Mouse (Mus musculus): ENCODE results near the gene Bcam. TPM values are rescaled to one million over a fixed set of nuclear protein-coding genes. Genes with fewer than 3 reads are reported as not detected.
A peak's percentile ranks its signal among the peaks of the same experiment; 100 is the strongest.

The Bcam gene
- polyA plus RNA-seq, 1 experiment from 2014 or later: 11.3 TPM

DNA sequence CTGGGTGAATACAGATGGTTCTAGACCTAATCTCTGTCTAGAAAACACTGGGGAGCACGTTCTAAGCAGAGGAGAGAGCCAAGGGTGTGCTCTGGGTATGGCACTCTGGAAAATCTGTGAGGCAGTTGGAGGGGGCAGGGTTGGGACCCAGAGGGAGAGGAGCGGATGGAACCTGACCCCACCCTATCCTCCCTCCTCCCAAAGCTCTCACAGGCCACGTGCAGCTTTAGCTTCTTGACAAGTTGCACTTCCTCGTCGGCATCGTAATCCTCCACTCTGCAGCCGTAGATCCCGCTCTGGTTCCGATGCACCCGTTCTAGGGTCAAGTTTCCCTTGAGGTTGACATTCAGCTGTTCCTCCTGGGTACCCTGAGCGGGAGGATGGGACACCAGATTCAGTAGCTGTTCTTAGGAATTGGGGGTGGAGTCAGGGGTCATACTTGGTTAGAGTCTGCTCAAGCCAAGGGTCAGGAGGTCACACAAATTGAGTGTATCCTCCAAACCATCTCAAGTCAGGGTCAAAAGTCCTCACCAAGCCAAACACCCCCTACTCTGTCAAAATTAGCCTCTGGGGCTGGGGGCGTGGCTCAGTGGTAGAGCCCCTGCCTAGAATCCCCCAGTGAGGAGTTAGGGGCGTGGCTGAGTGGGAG is 6.9 kb downstream of the Bcam start:
- 63% methylated on average over 13 of the region's 13 CpGs for WGBS (ENCODE audit: insufficient replicate concordance)
- no peaks in the 10 kb centered on the region for H3K36me3 ChIP-seq
- no peaks in the 10 kb centered on the region for H3K9me3 ChIP-seq (replicated peaks)

DNA sequence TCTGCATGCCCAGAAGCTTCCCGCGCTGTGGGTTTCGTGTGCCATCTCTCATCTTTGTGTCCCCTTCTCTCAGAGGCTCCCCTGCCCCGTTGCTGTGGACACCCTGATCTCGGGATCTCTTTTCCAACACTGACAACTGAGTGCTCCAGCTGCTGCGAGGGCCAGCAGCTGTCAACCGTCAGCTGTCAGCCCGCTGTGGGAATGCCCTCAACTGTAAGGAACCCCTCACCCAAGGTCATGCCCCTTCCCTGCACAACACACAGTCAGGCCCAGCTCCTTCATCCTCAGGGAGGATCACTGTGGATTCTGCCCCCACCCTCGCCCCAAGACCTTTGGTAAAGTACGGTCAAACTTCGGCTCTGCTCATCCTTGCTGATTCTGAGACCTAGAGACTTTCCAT is 8.5 kb downstream of the Bcam start:
- no peaks in the 10 kb centered on the region for H3K36me3 ChIP-seq
- H3K4me3 ChIP-seq: no peak overlapping the region
- no peaks in the 10 kb centered on the region for H3K9me3 ChIP-seq (replicated peaks)
- H3K4me1 ChIP-seq: no peaks in the 10 kb centered on the region
- no peak overlapping the region for H3K27ac ChIP-seq
- peaks cover 15% of the 10 kb centered on the region for H3K27me3 ChIP-seq (replicated peaks)
- H3K4me2 ChIP-seq: no peak overlapping the region
- ATAC-seq: no peak
- WGBS (ENCODE audit: insufficient replicate concordance): 73% methylated on average over 11 of the region's 11 CpGs
- no peak overlapping the region for H3K9ac ChIP-seq

More for the DNA sequence above, 6.9 kb downstream of the Bcam start:
- no peak for ATAC-seq
- Histone ChIP-seq H3K4me3 (no peak overlapping the region), H3K27ac (no peak overlapping the region), H3K9ac (no peak overlapping the region), H3K4me1 (0 out of 2 replicates have a peak, but pooled peaks cover 1% of the 10 kb centered on the region), H3K4me2 (no peak overlapping the region), H3K27me3 (replicated peaks) (peaks cover 16% of the 10 kb centered on the region)

DNA sequence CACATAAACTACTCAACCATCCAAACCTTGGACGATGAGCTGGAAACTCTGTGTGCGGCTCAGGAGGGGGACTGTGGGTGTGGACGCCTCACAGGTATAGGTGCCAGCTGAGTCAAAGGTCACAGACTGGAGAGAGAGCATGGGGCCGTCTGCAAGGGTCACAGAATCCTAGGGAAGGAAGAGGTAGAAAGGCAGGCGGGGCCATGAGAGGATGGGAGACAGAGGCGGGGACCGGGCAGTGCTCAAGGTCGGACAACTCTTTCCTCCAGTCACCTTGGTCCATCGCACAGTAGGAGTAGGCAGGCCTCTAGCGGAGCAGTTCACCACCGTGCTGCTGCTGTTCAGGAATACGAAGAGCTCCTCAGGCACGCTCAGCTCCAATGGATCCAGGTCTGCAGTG is 10.8 kb downstream of the Bcam start:
- no peak overlapping the region for H3K4me2 ChIP-seq
- no peak overlapping the region for H3K27ac ChIP-seq

DNA sequence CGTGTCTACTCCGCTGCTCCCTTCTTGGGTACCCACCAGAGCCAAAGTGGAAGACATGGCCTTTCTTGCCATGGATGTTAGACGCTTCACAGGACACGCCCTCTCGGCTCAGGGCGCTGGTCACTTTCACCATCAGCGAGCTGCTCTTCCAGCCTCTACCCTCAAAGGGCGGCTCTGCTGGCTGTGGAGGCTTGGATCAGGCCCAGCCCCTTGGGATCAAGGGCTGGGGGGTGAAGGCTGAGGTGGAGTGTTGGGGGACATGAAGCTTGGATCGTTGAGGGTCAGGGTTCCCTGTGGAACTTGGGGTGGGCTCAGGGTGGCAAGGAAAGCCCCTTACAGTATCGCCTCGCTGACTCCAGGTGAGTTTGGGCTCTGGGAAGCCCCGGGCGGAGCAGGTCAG is 12.2 kb downstream of the Bcam start:
- Histone ChIP-seq H3K4me1 (0 out of 2 replicates have a peak, but pooled peaks cover 3% of the 10 kb centered on the region), H3K9ac (no peak overlapping the region), H3K4me3 (no peak overlapping the region), H3K27ac (no peak overlapping the region), H3K9me3 (replicated peaks) (no peaks in the 10 kb centered on the region), H3K4me2 (no peak overlapping the region), H3K27me3 (replicated peaks) (peaks cover 38% of the 10 kb centered on the region), H3K36me3 (no peaks in the 10 kb centered on the region)
- 75% methylated on average over 13 of the region's 13 CpGs for WGBS (ENCODE audit: insufficient replicate concordance)
- no peak for ATAC-seq

More for the DNA sequence above, 10.8 kb downstream of the Bcam start:
- H3K27me3 ChIP-seq (replicated peaks): peaks cover 37% of the 10 kb centered on the region
- ATAC-seq: no peak
- no peak overlapping the region for H3K9ac ChIP-seq
- 0 out of 2 replicates have a peak, but pooled peaks cover 3% of the 10 kb centered on the region for H3K4me1 ChIP-seq
- H3K4me3 ChIP-seq: no peak overlapping the region
- H3K36me3 ChIP-seq: no peaks in the 10 kb centered on the region
- WGBS (ENCODE audit: insufficient replicate concordance): 69% methylated on average over 13 of the region's 13 CpGs
- no peaks in the 10 kb centered on the region for H3K9me3 ChIP-seq (replicated peaks)

DNA sequence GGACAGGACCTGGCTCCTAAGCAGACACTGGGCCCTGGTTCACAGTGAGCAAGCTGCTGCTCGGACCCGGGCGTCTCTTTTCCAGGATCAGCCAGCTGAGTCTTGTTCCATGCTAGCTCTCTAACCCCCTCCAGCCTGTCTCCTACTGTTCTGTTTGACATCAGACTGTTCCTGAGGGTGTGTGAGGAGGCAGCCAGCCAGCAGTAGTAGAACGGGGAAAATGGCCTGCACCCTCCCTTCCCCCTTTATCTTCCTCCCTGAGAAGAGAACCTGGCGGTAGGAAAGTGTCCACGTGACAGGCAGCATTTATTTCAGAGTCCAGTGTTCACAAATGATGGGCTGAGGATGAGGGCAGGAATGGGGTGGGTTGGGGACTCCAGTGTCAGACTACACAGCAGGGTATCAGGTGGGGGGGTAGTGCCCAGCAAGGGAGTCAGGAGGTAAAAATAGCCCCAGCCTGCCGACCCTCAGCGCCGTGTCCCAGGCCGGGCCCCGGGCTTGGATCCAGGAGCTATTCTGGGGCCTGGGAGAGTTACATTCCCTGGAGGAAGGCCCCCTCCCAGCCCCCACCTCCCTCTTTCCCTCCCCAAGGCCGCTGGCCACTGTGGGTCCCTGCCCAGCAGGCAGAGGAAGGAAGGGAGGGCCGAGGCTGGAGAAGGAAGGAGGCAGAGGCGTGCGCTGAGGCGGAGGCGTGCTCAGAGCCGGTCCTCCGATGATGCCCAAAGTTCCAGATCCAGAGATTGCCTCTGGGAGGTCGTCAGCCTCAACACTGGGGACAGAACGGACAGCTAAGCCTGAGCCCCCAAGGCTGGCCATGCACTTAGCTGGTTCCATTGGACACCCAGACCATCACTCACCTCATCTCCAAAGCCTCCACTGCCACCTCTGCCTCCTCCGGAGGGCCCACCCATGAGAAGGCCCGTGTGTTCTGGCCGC is 14.7 kb downstream of the Bcam start:
- WGBS (ENCODE audit: insufficient replicate concordance): 40% methylated on average over 23 of the region's 24 CpGs
- H3K36me3 ChIP-seq: no peaks in the 10 kb centered on the region
- 0 out of 2 replicates have a peak, but pooled peaks have one; percentile 16 for ATAC-seq
- peaks cover 5% of the 10 kb centered on the region for H3K4me1 ChIP-seq
- H3K27me3 ChIP-seq (replicated peaks): peaks cover 34% of the 10 kb centered on the region
- no peaks in the 10 kb centered on the region for H3K9me3 ChIP-seq (replicated peaks)
- no peak overlapping the region for H3K27ac ChIP-seq
- no peak overlapping the region for H3K4me2 ChIP-seq
- no peak overlapping the region for H3K4me3 ChIP-seq
- H3K9ac ChIP-seq: no peak overlapping the region

DNA sequence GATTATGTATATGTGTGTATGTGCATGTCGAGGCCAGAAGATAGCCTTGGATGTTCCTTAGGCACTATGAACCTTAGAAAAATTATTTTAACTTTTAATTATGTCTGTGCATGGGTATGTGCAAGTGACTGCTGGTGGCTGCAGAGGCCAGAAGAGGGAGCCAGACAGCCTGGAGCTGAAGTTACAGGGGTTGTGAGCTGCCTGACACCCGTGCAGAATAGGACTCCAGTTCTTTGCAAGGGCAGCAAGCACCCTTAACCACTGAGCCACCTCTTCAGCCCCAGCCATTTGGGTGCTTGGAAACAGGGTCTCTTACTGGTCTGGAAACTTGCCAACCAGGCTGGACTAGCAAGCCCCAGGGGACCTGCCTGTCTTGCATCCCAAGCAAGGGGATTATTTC is 15.8 kb downstream of the Bcam start:
- H3K9me3 ChIP-seq (replicated peaks): no peaks in the 10 kb centered on the region
- H3K4me3 ChIP-seq: no peak overlapping the region
- H3K4me2 ChIP-seq: no peak overlapping the region
- 72% methylated on average over 2 of the region's 2 CpGs for WGBS (ENCODE audit: insufficient replicate concordance)
- peaks cover 16% of the 10 kb centered on the region for H3K4me1 ChIP-seq
- peaks cover 34% of the 10 kb centered on the region for H3K27me3 ChIP-seq (replicated peaks)
- H3K9ac ChIP-seq: no peak overlapping the region
- no peak for ATAC-seq
- H3K27ac ChIP-seq: no peak overlapping the region
- no peaks in the 10 kb centered on the region for H3K36me3 ChIP-seq

DNA sequence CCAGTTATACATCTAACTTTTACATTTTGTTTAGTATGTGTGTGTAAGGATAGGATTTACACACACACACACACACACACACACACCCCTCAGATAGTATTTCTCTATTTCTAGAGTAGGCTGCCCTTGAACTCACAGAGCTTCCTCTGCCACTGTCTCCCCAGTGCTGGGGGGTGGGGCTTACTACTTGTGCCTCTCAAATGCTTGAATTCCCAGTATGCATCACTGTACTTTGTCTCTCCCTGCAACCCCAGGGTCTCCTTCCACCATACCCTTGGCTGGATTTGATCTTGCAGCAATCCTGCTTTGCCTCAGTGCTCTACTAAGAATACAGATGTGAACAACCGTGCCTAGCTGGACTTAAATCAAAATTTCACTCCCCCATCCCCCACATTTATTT is 16.8 kb downstream of the Bcam start:
- Histone ChIP-seq H3K4me2 (no peak overlapping the region), H3K36me3 (no peaks in the 10 kb centered on the region), H3K9me3 (replicated peaks) (no peaks in the 10 kb centered on the region), H3K27me3 (replicated peaks) (peaks cover 34% of the 10 kb centered on the region), H3K4me1 (peaks cover 25% of the 10 kb centered on the region), H3K9ac (no peak overlapping the region), H3K4me3 (no peak overlapping the region), H3K27ac (no peak overlapping the region)
- WGBS (ENCODE audit: insufficient replicate concordance): 69% methylated on average over 1 of the region's 1 CpGs
- no peak for ATAC-seq

DNA sequence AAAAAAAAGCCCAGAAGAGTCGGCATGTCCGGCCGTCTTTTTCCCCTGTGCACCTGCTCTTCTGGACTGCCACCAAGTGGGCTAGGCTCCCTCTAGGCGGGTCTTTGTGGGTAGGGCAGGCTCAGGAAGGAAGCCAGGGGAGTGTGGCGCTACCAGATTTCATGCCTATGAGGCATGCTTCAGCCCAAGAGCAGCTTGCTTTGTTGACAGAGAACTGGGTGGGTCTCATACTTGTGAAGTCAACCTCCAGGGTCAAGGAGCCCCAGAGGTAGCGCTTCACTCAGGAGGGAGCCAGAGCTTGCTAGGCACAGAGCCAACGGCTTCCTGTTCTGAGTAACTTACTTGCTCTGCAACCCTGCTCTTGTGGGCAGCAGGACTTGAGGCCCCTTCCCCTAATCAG is 17.2 kb downstream of the Bcam start:
- H3K27ac ChIP-seq: no peak overlapping the region
- no peak overlapping the region for H3K9ac ChIP-seq
- WGBS (ENCODE audit: insufficient replicate concordance): 50% methylated on average over 7 of the region's 7 CpGs

DNA sequence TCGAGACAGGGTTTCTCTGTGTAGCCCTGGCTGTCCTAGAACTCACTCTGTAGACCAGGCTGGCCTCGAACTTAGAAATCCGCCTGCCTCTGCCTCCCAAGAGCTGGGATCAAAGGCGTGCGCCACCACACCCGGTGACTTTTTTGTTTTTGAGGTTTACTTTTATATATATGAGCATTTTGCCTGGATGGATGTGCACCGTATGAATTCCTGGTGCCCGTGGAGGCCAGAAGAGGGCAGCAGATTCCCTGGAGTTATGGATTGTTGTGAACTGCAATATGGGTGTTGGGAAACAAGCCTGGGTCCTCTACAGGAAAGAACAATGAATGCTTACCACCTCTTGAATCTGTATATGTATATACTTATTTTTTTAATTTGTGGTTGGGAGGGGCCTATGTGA is 18.2 kb downstream of the Bcam start:
- Histone ChIP-seq H3K4me3 (no peak overlapping the region), H3K27me3 (replicated peaks) (peaks cover 23% of the 10 kb centered on the region), H3K36me3 (no peaks in the 10 kb centered on the region), H3K4me1 (peaks cover 39% of the 10 kb centered on the region), H3K9me3 (replicated peaks) (no peaks in the 10 kb centered on the region), H3K9ac (no peak overlapping the region), H3K4me2 (no peak overlapping the region), H3K27ac (no peak overlapping the region)
- WGBS (ENCODE audit: insufficient replicate concordance): 51% methylated on average over 8 of the region's 8 CpGs
- no peak for ATAC-seq

More for the DNA sequence above, 17.2 kb downstream of the Bcam start:
- H3K4me1 ChIP-seq: peaks cover 30% of the 10 kb centered on the region
- no peak overlapping the region for H3K4me2 ChIP-seq
- no peak overlapping the region for H3K4me3 ChIP-seq
- H3K27me3 ChIP-seq (replicated peaks): peaks cover 29% of the 10 kb centered on the region
- ATAC-seq: no peak
- no peaks in the 10 kb centered on the region for H3K36me3 ChIP-seq
- H3K9me3 ChIP-seq (replicated peaks): no peaks in the 10 kb centered on the region

DNA sequence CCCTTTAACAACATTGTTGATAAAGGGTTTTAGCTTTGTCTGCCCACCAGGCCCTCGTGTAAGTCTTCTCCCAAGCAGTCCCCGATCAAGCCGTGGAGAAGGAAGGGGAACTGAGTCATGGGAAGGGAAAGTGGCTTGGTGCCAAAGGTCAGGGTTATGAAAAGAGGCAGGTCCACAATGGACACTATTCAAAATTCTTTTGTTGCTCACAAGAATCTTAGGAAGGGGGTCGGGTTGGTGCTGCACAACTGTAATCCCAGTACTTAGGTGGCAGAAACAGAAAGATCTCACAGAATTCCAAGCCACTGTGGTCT is 19.8 kb downstream of the Bcam start:
- Histone ChIP-seq H3K9ac (no peak overlapping the region), H3K4me3 (no peak overlapping the region), H3K36me3 (no peaks in the 10 kb centered on the region), H3K4me1 (peaks cover 53% of the 10 kb centered on the region), H3K4me2 (no peak overlapping the region), H3K27ac (no peak overlapping the region; the same call in 1 of the 2 replicates), H3K9me3 (replicated peaks) (no peaks in the 10 kb centered on the region), H3K27me3 (replicated peaks) (peaks cover 10% of the 10 kb centered on the region)
- WGBS (ENCODE audit: insufficient replicate concordance): 19% methylated on average over 4 of the region's 4 CpGs
- ATAC-seq: no peak

DNA sequence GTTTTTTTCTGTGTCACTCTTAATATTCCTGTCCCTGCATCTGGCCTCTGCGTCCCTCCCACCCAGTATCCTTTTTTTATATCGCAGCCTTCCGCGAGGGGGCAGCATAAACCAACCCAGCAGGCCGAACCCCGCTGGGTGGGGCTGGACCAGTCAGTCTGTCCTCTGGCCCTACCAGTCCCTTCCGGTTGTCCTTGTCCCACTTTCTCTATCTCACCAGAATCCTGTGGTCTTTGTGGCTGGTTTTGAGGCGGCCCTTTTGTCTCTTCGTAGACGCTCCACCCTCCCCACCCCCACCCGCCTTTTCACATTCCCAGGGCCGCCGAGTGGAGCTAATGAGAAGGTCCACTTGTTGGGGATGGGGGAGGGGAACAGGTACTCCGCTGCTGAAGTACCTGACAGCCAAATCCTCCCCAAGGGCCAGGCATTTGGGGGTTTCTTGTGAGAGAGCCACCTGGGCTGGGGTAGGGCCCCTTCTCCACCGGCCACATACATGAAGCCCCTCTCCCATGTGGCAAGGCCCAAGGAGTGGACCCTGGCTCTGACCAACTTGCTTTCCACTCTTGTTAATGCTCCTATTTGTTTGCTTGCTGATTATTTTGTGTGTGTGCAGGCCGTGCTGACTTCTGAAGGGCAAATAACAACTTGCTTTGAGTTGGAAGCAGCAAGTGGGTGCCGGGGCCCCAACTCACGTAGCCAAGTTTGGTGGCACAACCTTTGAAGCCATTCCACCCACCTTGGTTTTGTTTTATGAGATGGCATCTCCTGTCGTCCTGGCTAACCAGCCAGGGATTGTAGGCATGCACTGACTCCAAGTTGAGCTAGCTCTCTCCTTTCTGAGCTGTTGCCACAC is 20.4 kb downstream of the Bcam start, which contains the start of gene Nectin2:
Gene Nectin2 (minus strand): TSS at position 267 of the 853 bp plus-strand sequence.
- ATAC-seq: peak; percentile 69
- Histone ChIP-seq H3K4me3 (peak within 1 kb of the TSS; percentile 70), H3K4me2 (peak within 1 kb of the TSS; percentile 98), H3K4me1 (peaks cover 59% of the 10 kb centered on the region), H3K27me3 (replicated peaks) (peaks cover 5% of the 10 kb centered on the region; the same call in 1 of the 2 replicates), H3K36me3 (no peaks in the 10 kb centered on the region), H3K27ac (peak within 1 kb of the TSS; percentile 80), H3K9ac (peak within 1 kb of the TSS; percentile 83), H3K9me3 (replicated peaks) (no peaks in the 10 kb centered on the region)
- WGBS (ENCODE audit: insufficient replicate concordance): 16% methylated on average over 19 of the region's 19 CpGs

Measured in liver, embryonic 12.5 days (tissue).